Mouse (Mus musculus): Measurements from ENCODE around the gene Acat3. TPM values are rescaled to one million over a fixed set of nuclear protein-coding genes. Genes with fewer than 3 reads are reported as not detected.

Gene Acat3
- 0.80 and 1.0 TPM in 2 replicates for polyA plus RNA-seq (2012; rRNA removed)

GRCm38 (mm10) chr17:12940151-12940805, at the start of gene Acat3:
Gene Acat3, minus strand, starts transcription at chr17:12940600.

GRCm38 (mm10) chr17:12960331-12960873, 20.0 kb upstream of the Acat3 start, which contains the start of gene Acat2:
Gene Acat2, minus strand, starts transcription at chr17:12960747.

DNA sequence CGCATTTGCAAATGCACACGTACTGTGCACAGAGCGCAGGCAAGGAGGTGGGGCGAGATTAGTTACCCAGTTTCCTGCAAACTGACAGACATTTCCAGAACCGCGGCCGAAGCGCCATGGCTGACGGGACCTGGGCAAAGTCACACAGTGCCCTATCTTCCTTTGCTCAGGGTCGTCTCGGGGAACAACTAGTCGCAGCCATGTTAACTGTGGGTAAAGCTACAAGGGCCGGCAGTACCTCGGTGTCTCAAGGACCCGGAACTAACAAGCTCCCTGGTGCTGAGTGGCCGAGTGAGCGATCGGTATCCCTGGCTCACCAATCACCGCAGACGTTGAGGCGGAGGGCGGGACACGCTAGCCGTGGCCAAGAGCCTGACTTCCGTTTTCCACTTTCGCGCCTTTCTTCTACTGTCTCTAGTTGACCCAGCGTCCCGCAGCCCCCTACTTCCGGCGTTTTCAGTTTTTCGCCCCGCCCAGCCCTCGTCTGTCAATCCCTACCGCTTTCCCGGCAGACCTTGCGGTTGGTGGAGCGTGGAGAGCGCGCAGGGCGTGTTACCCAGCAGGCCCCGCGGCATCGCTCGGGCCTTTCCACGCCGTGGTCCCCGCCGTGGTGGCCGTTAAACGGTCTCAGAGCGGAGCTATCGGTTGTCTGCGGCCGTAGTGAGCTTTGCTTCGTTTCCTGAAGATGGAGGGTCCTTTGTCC, 24.4 kb downstream of the Acat3 start, which contains the start of gene Mrpl18:
Gene Mrpl18 (minus strand): TSS at position 465 of the 703 bp plus-strand sequence.

DNA sequence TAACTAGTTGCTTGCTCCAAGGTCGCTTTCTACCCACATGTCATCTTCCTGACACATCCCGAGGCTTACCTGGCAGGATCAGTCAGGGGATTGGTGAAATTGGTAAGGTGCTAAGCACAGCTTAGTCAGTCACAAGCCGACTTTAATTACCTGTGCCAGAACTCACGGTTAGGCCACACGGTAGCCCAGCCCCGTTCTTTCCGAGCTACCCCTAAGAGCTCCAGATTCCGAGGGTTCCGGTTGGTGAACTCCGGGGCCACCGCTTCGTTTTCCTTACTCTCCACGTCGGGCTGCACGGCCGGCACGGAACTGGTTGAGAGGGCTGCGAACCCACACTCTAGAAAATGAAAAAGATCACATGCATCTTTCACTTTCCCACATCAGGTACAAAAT, 24.9 kb downstream of the Acat3 start, which contains the start of gene Tcp1:
Gene Tcp1 (plus strand): TSS at position 214 of the 393 bp plus-strand sequence.

GRCm38 (mm10) chr17:12909361-12910280, 30.8 kb downstream of the Acat3 start, which contains the start of gene Pnldc1:
Gene Pnldc1, minus strand, starts transcription at chr17:12910230.

DNA sequence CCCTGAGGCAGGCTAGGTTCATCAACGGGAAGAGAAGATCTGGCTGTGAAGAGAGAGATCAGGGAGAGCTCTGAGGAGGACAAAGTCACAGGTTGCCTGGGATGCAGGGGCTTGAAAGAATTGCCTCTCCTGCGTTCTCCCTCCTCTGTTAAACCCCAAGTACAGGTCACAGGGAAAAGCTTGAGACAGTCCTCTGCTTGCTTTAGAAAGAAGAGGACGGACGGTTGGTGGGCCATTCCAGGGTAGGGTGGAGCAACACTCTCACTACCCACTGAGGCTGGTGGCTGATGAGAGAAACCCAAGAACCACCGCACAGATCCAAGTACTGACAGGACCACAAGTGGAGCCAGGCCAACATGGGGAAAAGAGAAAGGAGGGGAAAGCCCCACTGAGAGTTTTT, 64.7 kb downstream of the Acat3 start, which contains the start of gene Mrgprh:
Gene Mrgprh (plus strand): TSS at position 301 of the 400 bp plus-strand sequence.

Other genes starting within 250 kb of the Acat3 start
- 27.4 and 48.2 TPM in 2 replicates for gene Igf2r, start 170.9 kb downstream of the Acat3 start, polyA plus RNA-seq (2012; rRNA removed)
- 0.08 and 0.52 TPM in 2 replicates for gene Mas1, start 72.5 kb downstream of the Acat3 start, polyA plus RNA-seq (2012; rRNA removed)
- 0.04 and 0.10 TPM in 2 replicates for gene Mrgprh, start 64.6 kb downstream of the Acat3 start, polyA plus RNA-seq (2012; rRNA removed)
- 4.9 and 6.2 TPM in 2 replicates for gene Pnldc1, start 30.4 kb downstream of the Acat3 start, polyA plus RNA-seq (2012; rRNA removed)
- gene Tcp1, start 24.9 kb downstream of the Acat3 start, polyA plus RNA-seq (2012; rRNA removed), result 329 and 368 TPM in 2 replicates
- 94.2 and 119 TPM in 2 replicates for gene Mrpl18, start 24.3 kb downstream of the Acat3 start, polyA plus RNA-seq (2012; rRNA removed)
- 164 and 168 TPM in 2 replicates for gene Acat2, start 20.1 kb upstream of the Acat3 start, polyA plus RNA-seq (2012; rRNA removed)
- 78.7 and 112 TPM in 2 replicates for gene Wtap, start 53.6 kb upstream of the Acat3 start, polyA plus RNA-seq (2012; rRNA removed)
- 75.3 and 105 TPM in 2 replicates for gene Sod2, start 66.2 kb upstream of the Acat3 start, polyA plus RNA-seq (2012; rRNA removed)
- gene Gpr31b, start 111.7 kb upstream of the Acat3 start, polyA plus RNA-seq (2012; rRNA removed), result not detected in 2 replicates
- gene Tcp10b, start 120.5 kb upstream of the Acat3 start, polyA plus RNA-seq (2012; rRNA removed), result 0.04 and 0.10 TPM in 2 replicates
- gene Unc93a, start 191.2 kb upstream of the Acat3 start, polyA plus RNA-seq (2012; rRNA removed), result not detected in 2 replicates

Data from central nervous system, embryonic 11.5 days (tissue).